Mouse (Mus musculus): ENCODE results near the gene Morn4. TPM values are rescaled to one million over a fixed set of nuclear protein-coding genes. Genes with fewer than 3 reads are reported as not detected.
"Not testable (repeated sequence)": the region's sequence is repeated elsewhere in the genome, so short reads cannot be mapped to it uniquely, and the experiment has no call there.

Morn4 gene
- total RNA-seq, 2 experiments from 2014 or later: 65.3 to 66.9 TPM

- peak; percentile 99 to 100 for DNase-seq (ENCODE audit: low spot score in 2 of 2)
- intact Hi-C loops (cut with DNase I): loop anchor here (2.0 to 5.0 kb wide), 2 partner anchors 39 to 77 kb away; partner anchors contain the start of gene Avpi1
These were observed 3.8 kb upstream of the Morn4 start, which contains the start of gene Pi4k2a for GRCm38 (mm10) chr19:42089748-42090595. Pi4k2a (plus strand) TSS chr19:42090470.

GRCm38 (mm10) chr19:42089103-42089747, 3.1 kb upstream of the Morn4 start:
- intact Hi-C loops (cut with DNase I): no loop called here
- peak; percentile 46 to 66 for DNase-seq (ENCODE audit: low spot score in 2 of 2)

GRCm38 (mm10) chr19:42085690-42086089, 467 bp downstream of the Morn4 start:
- peak in 1 of 2 experiments; percentile 13 for DNase-seq (ENCODE audit: low spot score in 2 of 2)
- intact Hi-C loops (cut with DNase I): no loop called here

- intact Hi-C loops (cut with DNase I); DNase-seq (ENCODE audit: low spot score in 2 of 2): not testable (repeated sequence)
These were observed 4.5 kb downstream of the Morn4 start for GRCm38 (mm10) chr19:42081613-42082012.

- intact Hi-C loops (cut with DNase I): no loop called here
- no peak for DNase-seq (ENCODE audit: low spot score in 2 of 2)
These were observed 5.7 kb downstream of the Morn4 start for GRCm38 (mm10) chr19:42080469-42080868.

DNA sequence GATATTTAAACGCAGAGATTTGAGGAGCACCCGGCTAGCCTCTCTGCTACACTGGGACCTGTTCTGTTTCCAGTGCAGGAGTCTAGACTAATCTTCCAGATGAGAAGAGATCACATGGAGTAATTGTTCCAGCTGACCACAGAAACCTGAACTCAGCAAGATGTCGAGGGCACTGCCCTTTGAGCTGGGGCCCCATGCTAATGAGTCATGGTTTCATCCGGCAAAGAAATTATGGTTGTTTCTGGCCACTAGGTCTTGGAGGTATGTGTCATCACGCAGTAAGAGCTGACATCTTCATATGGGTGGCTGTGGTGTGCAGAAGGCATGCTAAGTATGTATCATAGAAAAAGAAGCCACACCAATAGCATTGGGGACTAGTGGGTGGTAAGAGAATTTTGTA, 6.2 kb downstream of the Morn4 start:
- intact Hi-C loops (cut with DNase I): no loop called here
- DNase-seq (ENCODE audit: low spot score in 2 of 2): no peak

- DNase-seq (ENCODE audit: low spot score in 2 of 2): no peak
These were observed 7.2 kb downstream of the Morn4 start for GRCm38 (mm10) chr19:42079006-42079405.

GRCm38 (mm10) chr19:42078566-42078965, 7.6 kb downstream of the Morn4 start:
- no peak for DNase-seq (ENCODE audit: low spot score in 2 of 2)
- intact Hi-C loops (cut with DNase I): no loop called here

More at GRCm38 (mm10) chr19:42079006-42079405, 7.2 kb downstream of the Morn4 start:
- intact Hi-C loops (cut with DNase I): no loop called here

DNA sequence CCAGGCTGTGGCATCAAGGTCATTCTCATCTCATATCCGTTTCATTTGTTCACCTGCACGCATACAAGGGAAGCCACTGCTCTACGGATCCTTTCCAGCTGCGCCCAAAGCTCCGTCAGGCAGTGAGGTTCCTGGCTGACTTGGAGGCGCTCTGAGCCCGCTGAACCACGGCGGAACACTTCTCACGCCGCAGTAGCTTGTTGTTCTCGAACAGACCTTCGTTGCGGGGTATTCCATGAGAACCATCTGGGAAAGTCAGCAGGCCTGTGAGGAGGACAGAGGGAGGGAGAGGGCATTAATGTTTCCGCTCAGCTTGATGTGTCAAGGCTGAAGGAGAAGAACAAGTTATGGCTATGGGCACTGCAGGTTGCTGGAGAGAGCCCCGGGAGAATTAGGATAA, 10.2 kb downstream of the Morn4 start:
- DNase-seq (ENCODE audit: low spot score in 2 of 2): no peak
- intact Hi-C loops (cut with DNase I): no loop called here

DNA sequence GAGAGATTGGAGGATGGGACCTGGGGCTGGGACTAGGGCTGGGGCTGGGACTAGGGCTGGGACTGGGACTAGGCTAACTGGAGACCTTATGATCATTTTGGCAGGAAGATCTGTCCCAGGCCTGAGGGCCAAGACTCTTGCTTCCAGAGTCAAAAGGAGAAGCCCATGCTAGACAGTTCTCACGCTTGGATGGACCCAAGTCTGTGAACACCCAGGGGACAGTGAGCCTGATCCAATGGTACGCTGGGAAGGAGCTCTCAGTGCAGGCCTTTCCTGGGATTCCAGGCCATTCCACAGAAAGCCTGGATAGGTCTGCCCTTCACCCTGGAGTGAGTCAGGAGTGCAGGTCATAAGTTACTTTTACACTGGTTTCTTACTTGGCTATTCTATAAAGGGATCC, 11.1 kb downstream of the Morn4 start:
- DNase-seq (ENCODE audit: low spot score in 2 of 2): no peak
- intact Hi-C loops (cut with DNase I): no loop called here

DNA sequence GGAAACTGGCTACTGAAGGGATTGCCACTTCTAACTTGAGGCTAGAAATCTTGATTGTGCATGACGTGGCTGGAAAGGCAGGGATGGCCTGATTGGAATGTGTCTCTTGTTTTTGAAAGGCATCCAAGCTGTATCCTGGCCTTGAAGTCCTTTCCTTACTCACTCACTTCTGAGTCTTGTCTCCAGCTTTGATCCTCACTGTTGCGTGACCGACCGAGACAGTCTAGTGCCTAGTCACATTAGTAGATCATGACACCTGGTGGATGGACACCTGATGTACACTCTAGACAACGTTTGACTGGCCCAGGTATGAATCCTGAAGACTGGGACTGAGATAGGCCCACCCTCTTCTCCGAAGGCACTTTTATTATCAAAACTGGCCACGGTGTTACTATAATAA, 13.4 kb downstream of the Morn4 start:
- DNase-seq (ENCODE audit: low spot score in 2 of 2): no peak
- intact Hi-C loops (cut with DNase I): loop anchor here (5.0 kb wide), 1 partner anchor 36 kb away; the partner anchor contains the start of gene Ankrd2

GRCm38 (mm10) chr19:42071886-42072608, 14.1 kb downstream of the Morn4 start:
- no peak for DNase-seq (ENCODE audit: low spot score in 2 of 2)
- intact Hi-C loops (cut with DNase I): loop anchor here (5.0 kb wide), 1 partner anchor 35 kb away; the partner anchor contains the start of gene Ankrd2

GRCm38 (mm10) chr19:42071221-42071620, 14.9 kb downstream of the Morn4 start:
- DNase-seq (ENCODE audit: low spot score in 2 of 2): no peak
- intact Hi-C loops (cut with DNase I): loop anchor here (5.0 kb wide), 1 partner anchor 34 kb away; the partner anchor contains the start of gene Ankrd2

- intact Hi-C loops (cut with DNase I): no loop called here
- no peak for DNase-seq (ENCODE audit: low spot score in 2 of 2)
These were observed 17.0 kb downstream of the Morn4 start for GRCm38 (mm10) chr19:42069241-42069525.

- intact Hi-C loops (cut with DNase I): no loop called here
- no peak for DNase-seq (ENCODE audit: low spot score in 2 of 2)
These were observed 17.5 kb downstream of the Morn4 start for GRCm38 (mm10) chr19:42068441-42069240.

GRCm38 (mm10) chr19:42061443-42061842, 24.7 kb downstream of the Morn4 start:
- intact Hi-C loops (cut with DNase I): no loop called here
- no peak for DNase-seq (ENCODE audit: low spot score in 2 of 2)

- DNase-seq (ENCODE audit: low spot score in 2 of 2): no peak
- intact Hi-C loops (cut with DNase I): no loop called here
These were observed 27.7 kb downstream of the Morn4 start for GRCm38 (mm10) chr19:42058426-42058825.

DNA sequence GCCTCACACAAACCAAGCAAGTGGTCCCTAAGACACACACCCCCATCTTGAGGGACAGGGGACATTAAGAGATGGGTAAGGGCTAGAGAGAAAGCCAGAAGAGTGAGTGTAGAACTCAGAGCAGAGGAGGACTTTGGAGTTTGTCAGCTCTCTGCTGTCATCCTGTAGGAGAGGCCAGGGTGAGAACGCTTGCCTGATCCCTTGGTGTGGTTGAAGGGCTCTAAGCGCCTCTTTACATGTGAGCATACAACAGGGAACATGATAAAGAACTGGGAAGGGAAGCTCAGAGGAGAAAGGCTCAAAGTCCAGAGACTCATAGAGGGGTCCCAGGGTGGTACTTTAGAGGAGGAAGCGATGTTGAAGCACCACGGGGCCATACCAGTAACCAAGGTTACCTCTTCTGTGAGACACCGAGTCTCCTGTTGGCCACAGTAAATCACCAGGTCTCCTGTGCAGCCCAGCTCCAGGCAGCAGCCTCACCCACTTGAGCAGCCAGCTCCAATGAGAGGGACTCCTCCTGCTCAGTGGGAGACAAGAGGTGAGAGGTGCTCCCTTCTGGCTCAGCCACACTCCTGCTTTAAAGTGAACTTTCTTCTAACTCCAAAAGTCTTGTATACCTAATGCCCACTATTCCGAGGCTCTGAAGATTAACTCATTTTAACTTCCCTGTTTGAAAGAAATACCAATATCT, 29.3 kb downstream of the Morn4 start:
- intact Hi-C loops (cut with DNase I): no loop called here
- no peak for DNase-seq (ENCODE audit: low spot score in 2 of 2)

DNA sequence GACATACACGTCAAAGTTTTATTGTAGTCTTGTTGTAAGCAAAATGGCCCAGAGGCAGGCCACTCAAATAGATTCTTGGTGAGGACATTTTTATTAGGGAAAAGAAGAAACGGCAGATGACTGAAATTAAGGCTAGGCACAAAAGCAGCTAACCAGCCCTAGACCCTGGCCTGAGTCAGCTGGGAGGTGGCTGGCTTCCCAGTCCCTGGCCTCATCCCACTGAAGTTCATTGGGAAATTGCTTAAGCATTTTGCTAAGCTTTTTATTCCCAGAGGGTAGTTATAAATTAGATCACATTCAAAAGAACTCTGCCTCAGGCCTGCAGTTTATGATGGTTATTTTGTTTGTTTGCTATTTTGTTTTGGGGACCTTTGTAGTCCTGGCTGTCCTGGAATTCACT, 30.3 kb downstream of the Morn4 start:
- DNase-seq (ENCODE audit: low spot score in 2 of 2): no peak
- intact Hi-C loops (cut with DNase I): no loop called here

Measured in left cerebral cortex, postnatal 14 days (tissue).